Mouse (Mus musculus) liver, adult (tissue): Measurements from ENCODE around the gene Myl9.

ENCODE experiments used
- GATA4 ChIP-seq: IDR thresholded peaks from 2 replicates; pipeline ENCODE4 v1.6.1; 2014; ENCODE audit warnings: mild to moderate bottlenecking, low read length; ENCODE audit not compliant: insufficient replicate concordance

Gene Myl9

GRCm38 (mm10) chr2:156777326-156778004 is 2.2 kb downstream of the Myl9 start:
- no peak for TF ChIP-seq GATA4

DNA sequence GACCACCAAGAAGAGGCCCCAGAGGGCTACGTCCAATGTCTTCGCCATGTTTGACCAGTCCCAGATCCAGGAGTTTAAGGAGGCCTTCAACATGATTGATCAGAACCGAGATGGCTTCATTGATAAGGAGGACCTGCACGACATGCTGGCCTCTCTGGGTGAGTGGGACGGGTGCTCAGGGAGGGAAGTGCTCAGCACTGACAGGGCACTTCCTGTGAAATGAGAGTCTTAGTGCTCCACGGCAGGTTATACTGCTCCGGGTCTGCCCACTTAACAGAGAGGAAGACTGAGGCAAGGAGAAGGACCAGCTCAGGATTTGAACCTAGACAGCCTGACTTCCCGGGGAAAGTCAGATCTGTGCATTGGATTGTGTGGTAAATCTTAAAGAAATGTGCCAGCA is 3.4 kb downstream of the Myl9 start:
- TF ChIP-seq GATA4: no peak

GRCm38 (mm10) chr2:156779036-156779435 is 3.8 kb downstream of the Myl9 start:
- no peak for TF ChIP-seq GATA4

GRCm38 (mm10) chr2:156779488-156779887 is 4.3 kb downstream of the Myl9 start:
- no peak for TF ChIP-seq GATA4

- TF ChIP-seq GATA4: no peak
Observed at GRCm38 (mm10) chr2:156780129-156780528, 4.9 kb downstream of the Myl9 start.

DNA sequence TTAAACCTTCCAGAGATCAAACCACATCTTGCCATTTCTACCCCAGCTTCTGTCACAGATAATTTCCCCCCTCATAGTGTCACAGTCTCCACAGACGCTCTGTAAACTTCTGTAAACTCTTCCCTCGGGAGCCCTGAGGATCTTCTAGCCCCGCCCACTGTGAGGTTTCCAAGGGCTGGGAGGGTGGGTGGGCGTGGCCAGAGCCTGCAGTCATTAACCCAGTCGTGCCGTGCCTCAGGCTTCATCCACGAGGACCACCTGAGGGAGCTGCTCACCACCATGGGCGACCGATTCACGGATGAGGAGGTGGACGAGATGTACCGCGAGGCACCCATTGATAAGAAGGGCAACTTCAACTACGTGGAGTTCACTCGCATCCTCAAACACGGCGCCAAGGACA is 5.5 kb downstream of the Myl9 start:
- TF ChIP-seq GATA4: no peak

DNA sequence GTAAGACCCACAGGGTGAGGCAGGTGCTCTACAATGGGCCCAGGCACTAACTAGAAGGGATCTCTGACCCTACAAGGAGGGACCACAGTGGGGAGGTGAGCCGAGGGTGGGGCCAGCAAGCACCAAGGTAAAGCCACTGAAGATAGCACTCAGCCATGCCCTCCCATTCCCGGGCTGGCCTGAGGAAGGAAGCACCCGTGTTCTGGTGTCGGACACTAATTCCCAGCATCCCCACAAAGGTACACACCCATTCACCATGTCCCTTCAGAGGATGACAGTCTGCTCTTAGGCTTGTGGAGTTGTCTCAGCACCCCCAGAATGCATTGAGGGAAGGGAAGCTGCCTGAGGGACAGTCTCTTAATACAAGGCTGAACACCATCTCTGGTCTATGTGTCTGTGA is 6.1 kb downstream of the Myl9 start:
- TF ChIP-seq GATA4: no peak

- no peak for TF ChIP-seq GATA4
Observed at GRCm38 (mm10) chr2:156781836-156782480, 6.7 kb downstream of the Myl9 start.

DNA sequence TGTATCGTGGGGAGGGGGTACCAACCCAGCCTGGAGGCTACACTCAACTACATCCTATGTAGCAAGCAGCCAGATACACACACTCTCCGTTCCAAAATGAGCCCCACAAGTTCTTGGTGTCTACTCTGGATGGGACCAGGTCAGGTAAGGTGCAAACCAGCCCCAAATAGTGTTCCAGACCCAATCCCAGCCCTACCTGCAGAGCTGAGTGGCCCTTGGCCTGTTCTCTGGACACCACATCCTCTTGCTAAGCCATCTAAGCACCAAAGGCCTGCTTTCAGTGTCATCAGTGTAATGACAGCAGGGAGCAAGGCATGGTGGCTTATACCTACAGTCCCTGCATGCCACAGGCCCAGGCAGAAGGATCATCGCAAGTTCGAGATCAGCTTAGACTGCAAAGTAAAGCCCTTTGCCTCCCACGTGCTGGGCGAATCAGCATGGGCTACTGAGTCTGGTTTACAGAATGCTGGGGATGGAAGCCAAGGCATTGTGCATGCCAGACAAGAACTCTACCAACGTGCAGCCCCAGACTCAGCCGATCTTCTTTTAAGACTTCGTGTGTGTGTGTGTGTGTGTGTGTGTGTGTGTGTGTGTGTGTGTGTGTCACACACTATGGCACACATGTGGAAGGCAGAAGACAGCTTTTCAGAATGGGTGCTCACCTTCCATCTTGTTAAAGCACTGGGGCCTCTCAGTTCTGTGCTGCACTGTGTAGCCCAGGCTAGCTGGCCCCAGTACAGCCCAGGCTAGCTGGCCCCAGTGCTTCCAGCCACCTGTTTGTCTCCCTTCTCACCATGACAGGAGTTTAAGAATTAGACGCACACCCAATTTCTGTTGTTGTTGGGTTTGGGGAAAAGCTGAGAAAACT is 7.5 kb downstream of the Myl9 start:
- TF ChIP-seq GATA4: no peak

DNA sequence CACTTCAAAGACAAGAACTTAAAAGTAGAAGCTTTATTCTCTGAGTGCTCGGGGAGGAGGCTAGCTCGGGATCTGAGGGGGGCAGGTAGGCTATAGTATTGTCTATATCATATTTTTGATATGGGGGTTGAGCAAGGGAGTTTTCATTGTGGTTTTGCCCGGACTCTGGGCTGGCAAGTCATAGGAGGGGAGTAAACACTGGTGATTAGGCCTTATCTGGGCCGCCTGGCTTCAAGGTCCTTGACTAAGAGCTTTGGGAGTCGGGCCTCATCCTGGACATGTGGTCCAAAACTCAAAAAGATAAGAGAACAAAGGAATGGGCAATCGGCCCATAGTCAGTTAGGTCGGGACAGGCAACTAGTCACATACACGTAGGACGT is 8.1 kb downstream of the Myl9 start:
- peak; percentile 81 for TF ChIP-seq GATA4

DNA sequence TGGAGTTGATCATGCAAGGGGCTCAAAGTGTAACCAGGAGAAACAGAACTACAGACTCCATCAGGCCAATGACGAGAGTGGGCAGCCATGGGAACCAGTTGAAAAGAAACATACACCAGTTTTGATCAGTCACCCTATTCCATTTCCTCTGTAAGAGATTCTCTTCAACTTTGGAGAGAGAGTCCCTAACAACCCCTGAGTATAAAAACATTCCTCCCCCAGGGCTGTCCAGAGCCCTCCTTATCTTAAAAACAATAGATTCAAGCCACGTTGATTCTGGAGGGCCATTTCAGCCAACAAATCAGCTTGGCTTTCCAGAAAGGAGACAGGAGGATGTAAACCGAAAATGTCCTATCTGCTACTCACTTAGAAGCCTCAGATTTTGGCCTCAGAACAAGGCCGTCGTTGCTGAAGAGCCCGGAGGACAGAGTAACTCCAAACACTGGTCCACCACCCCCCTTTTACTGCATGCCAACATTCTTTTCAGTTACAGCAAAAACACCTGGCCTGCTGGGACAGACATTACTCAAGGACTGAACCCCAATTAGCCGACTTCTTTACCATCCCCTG is 8.9 kb downstream of the Myl9 start:
- TF ChIP-seq GATA4: peak; percentile 10; the same call in 1 of the 2 replicates

DNA sequence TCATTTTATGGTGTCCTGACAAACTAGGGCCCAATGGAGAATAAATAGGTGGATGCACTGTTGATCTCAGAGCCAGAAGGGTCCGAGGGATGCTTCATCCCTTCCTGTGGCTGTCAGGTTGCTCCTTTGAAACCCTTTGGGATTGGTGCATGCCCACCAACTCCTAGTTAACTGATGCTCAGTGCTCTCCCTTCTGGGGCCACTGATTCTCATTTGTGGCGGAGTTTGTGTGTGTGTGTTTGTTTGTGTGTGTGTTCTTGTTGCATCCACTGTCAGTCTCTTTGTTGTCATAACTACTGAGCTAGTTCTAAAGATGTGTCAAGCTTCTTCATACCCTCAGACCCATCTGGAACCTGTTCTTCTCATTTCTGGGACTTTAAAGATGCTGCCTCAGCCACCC is 9.7 kb downstream of the Myl9 start:
- TF ChIP-seq GATA4: no peak

- no peak for TF ChIP-seq GATA4
Observed at GRCm38 (mm10) chr2:156787090-156787775, 12.0 kb downstream of the Myl9 start.

DNA sequence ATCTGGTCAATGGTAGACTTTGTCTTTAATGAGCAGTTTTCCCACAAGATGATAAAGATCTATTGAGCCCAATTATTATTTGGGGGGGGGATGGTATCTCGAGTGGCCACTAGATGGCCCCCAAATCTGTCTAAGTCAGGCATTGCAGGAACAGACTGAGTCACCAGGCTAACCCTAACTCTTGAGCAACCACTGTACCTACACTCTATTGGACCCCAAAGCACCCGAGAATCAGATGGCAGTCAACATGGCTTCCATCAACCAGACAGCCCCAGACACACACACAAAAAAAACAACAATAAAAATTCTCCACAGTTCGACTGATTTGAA is 12.5 kb downstream of the Myl9 start:
- TF ChIP-seq GATA4: no peak

DNA sequence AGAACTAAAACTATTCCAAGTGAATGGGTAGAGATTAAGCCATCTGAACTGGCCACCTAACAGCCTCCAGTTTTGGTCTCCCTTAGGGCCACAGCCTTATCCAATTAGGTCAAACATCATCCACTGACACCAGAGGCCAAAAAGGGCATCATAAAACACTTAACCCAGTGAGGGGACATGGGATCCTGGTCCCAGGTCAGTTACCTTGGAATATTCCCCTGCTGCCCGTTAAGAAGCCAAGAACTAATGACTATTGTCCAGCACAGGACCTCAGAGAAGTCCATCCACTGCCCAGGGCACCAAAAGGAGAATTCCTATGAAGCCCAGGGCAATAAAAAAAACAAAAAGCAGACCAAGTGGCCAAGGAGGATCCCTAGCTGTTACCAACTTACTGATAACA is 13.6 kb downstream of the Myl9 start:
- no peak for TF ChIP-seq GATA4

- TF ChIP-seq GATA4: no peak
Observed at GRCm38 (mm10) chr2:156798516-156798915, 23.3 kb downstream of the Myl9 start.

DNA sequence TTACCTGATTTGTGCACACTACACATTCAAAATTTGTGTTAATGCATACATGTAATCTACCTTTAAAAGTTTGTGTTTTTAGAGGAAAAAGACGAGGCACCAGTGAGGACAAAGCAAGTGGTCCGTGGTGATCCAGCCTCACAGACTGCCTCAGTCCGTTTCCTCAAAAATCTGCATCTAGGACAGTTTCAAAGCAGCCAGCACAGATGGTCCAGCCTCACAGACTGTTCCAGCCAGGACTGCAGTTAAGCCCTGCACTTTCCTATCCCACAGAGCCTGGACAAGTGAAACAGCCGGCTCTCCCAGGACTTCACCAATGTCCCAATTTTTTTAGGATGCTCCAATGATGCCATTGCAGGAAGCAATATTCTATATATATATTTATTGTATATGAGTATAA is 25.8 kb downstream of the Myl9 start:
- TF ChIP-seq GATA4: no peak
